Mouse (Mus musculus): ENCODE measurements at regions not wholly inside any gene's neighbourhood (a gene's known extent, or its start where the extent isn't known, plus 50 kb on each side); places are given as distances from the start of the nearest gene placed in this dataset.
"Not testable (repeated sequence)": the region's sequence is repeated elsewhere in the genome, so short reads cannot be mapped to it uniquely, and the experiment has no call there.

- H3K4me2 ChIP-seq (ENCODE audit: low read depth, low read length); H3K9me3 ChIP-seq (replicated peaks; ENCODE audit: control insufficient read depth, low read length); H3K36me3 ChIP-seq (ENCODE audit: control insufficient read depth, insufficient read depth, low read length); H3K4me3 ChIP-seq (replicated peaks; ENCODE audit: low read length); ATAC-seq (ENCODE audit: insufficient read depth, low FRiP score); H3K27me3 ChIP-seq (ENCODE audit: control insufficient read depth, insufficient read depth, low read length); H3K27ac ChIP-seq (ENCODE audit: low read length); H3K9ac ChIP-seq (ENCODE audit: low read length); H3K4me1 ChIP-seq (ENCODE audit: control insufficient read depth, insufficient read depth, low read length): not testable (repeated sequence)
- 86% methylated on average over 8 of the region's 8 CpGs for WGBS
These were observed 100.8 kb upstream of the Plcb4 start for GRCm38 (mm10) chr2:135558026-135558425.

- 42% methylated on average over 3 of the region's 3 CpGs for WGBS
These were observed 99.5 kb upstream of the Plcb4 start for GRCm38 (mm10) chr2:135559328-135559727.

GRCm38 (mm10) chr2:135559933-135560710, 98.7 kb upstream of the Plcb4 start:
- no peaks in the 10 kb centered on the region for H3K9me3 ChIP-seq (replicated peaks; ENCODE audit: control insufficient read depth, low read length)
- peak overlapping the region; percentile 14; the same call in 1 of the 2 replicates for H3K27ac ChIP-seq (ENCODE audit: low read length)
- 79% methylated on average over 9 of the region's 9 CpGs for WGBS
- H3K4me2 ChIP-seq (ENCODE audit: low read depth, low read length) = no peak overlapping the region
- no peaks in the 10 kb centered on the region for H3K36me3 ChIP-seq (ENCODE audit: control insufficient read depth, insufficient read depth, low read length)
- 0 out of 2 replicates have a peak, but pooled peaks cover 3% of the 10 kb centered on the region for H3K4me1 ChIP-seq (ENCODE audit: control insufficient read depth, insufficient read depth, low read length)
- H3K9ac ChIP-seq (ENCODE audit: low read length) = no peak overlapping the region
- ATAC-seq (ENCODE audit: insufficient read depth, low FRiP score) = no peak
- H3K4me3 ChIP-seq (replicated peaks; ENCODE audit: low read length) = no peak overlapping the region
- H3K27me3 ChIP-seq (ENCODE audit: control insufficient read depth, insufficient read depth, low read length) = no peaks in the 10 kb centered on the region

More at GRCm38 (mm10) chr2:135559328-135559727, 99.5 kb upstream of the Plcb4 start:
- Histone ChIP-seq H3K9ac (ENCODE audit: low read length) (no peak overlapping the region), H3K27ac (ENCODE audit: low read length) (no peak overlapping the region), H3K4me3 (replicated peaks; ENCODE audit: low read length) (no peak overlapping the region), H3K4me1 (ENCODE audit: control insufficient read depth, insufficient read depth, low read length) (0 out of 2 replicates have a peak, but pooled peaks cover 3% of the 10 kb centered on the region), H3K36me3 (ENCODE audit: control insufficient read depth, insufficient read depth, low read length) (no peaks in the 10 kb centered on the region), H3K4me2 (ENCODE audit: low read depth, low read length) (no peak overlapping the region), H3K27me3 (ENCODE audit: control insufficient read depth, insufficient read depth, low read length) (no peaks in the 10 kb centered on the region), H3K9me3 (replicated peaks; ENCODE audit: control insufficient read depth, low read length) (no peaks in the 10 kb centered on the region)
- ATAC-seq (ENCODE audit: insufficient read depth, low FRiP score) = 0 out of 2 replicates have a peak, but pooled peaks have one; percentile 25

GRCm38 (mm10) chr2:135560856-135561255, 98.0 kb upstream of the Plcb4 start:
- Histone ChIP-seq H3K4me2 (ENCODE audit: low read depth, low read length) (no peak overlapping the region), H3K4me3 (replicated peaks; ENCODE audit: low read length) (no peak overlapping the region), H3K27me3 (ENCODE audit: control insufficient read depth, insufficient read depth, low read length) (no peaks in the 10 kb centered on the region), H3K27ac (ENCODE audit: low read length) (no peak overlapping the region), H3K36me3 (ENCODE audit: control insufficient read depth, insufficient read depth, low read length) (no peaks in the 10 kb centered on the region), H3K9ac (ENCODE audit: low read length) (no peak overlapping the region), H3K9me3 (replicated peaks; ENCODE audit: control insufficient read depth, low read length) (no peaks in the 10 kb centered on the region), H3K4me1 (ENCODE audit: control insufficient read depth, insufficient read depth, low read length) (0 out of 2 replicates have a peak, but pooled peaks cover 3% of the 10 kb centered on the region)
- 68% methylated on average over 1 of the region's 1 CpGs for WGBS
- no peak for ATAC-seq (ENCODE audit: insufficient read depth, low FRiP score)

- Histone ChIP-seq H3K27ac (ENCODE audit: low read length) (no peak overlapping the region), H3K9me3 (replicated peaks; ENCODE audit: control insufficient read depth, low read length) (no peaks in the 10 kb centered on the region), H3K4me2 (ENCODE audit: low read depth, low read length) (no peak overlapping the region), H3K4me3 (replicated peaks; ENCODE audit: low read length) (no peak overlapping the region), H3K27me3 (ENCODE audit: control insufficient read depth, insufficient read depth, low read length) (no peaks in the 10 kb centered on the region), H3K36me3 (ENCODE audit: control insufficient read depth, insufficient read depth, low read length) (no peaks in the 10 kb centered on the region), H3K9ac (ENCODE audit: low read length) (no peak overlapping the region), H3K4me1 (ENCODE audit: control insufficient read depth, insufficient read depth, low read length) (0 out of 2 replicates have a peak, but pooled peaks cover 3% of the 10 kb centered on the region)
- 57% methylated on average over 7 of the region's 7 CpGs for WGBS
- ATAC-seq (ENCODE audit: insufficient read depth, low FRiP score) = no peak
These were observed 97.1 kb upstream of the Plcb4 start for GRCm38 (mm10) chr2:135561716-135562115.

GRCm38 (mm10) chr2:135562140-135562890, 96.5 kb upstream of the Plcb4 start:
- Histone ChIP-seq H3K9me3 (replicated peaks; ENCODE audit: control insufficient read depth, low read length) (no peaks in the 10 kb centered on the region), H3K36me3 (ENCODE audit: control insufficient read depth, insufficient read depth, low read length) (no peaks in the 10 kb centered on the region), H3K27ac (ENCODE audit: low read length) (no peak overlapping the region), H3K4me1 (ENCODE audit: control insufficient read depth, insufficient read depth, low read length) (0 out of 2 replicates have a peak, but pooled peaks cover 3% of the 10 kb centered on the region), H3K27me3 (ENCODE audit: control insufficient read depth, insufficient read depth, low read length) (no peaks in the 10 kb centered on the region), H3K9ac (ENCODE audit: low read length) (no peak overlapping the region), H3K4me2 (ENCODE audit: low read depth, low read length) (no peak overlapping the region), H3K4me3 (replicated peaks; ENCODE audit: low read length) (no peak overlapping the region)
- peak; percentile 66; the same call in 1 of the 2 replicates for ATAC-seq (ENCODE audit: insufficient read depth, low FRiP score)
- WGBS = 41% methylated on average over 10 of the region's 10 CpGs

- no peak for ATAC-seq (ENCODE audit: insufficient read depth, low FRiP score)
- Histone ChIP-seq H3K4me3 (replicated peaks; ENCODE audit: low read length) (no peak overlapping the region), H3K9me3 (replicated peaks; ENCODE audit: control insufficient read depth, low read length) (no peaks in the 10 kb centered on the region), H3K36me3 (ENCODE audit: control insufficient read depth, insufficient read depth, low read length) (no peaks in the 10 kb centered on the region), H3K27ac (ENCODE audit: low read length) (no peak overlapping the region), H3K4me2 (ENCODE audit: low read depth, low read length) (no peak overlapping the region), H3K4me1 (ENCODE audit: control insufficient read depth, insufficient read depth, low read length) (0 out of 2 replicates have a peak, but pooled peaks cover 3% of the 10 kb centered on the region), H3K9ac (ENCODE audit: low read length) (no peak overlapping the region), H3K27me3 (ENCODE audit: control insufficient read depth, insufficient read depth, low read length) (no peaks in the 10 kb centered on the region)
- WGBS = 68% methylated on average over 4 of the region's 4 CpGs
These were observed 94.6 kb upstream of the Plcb4 start for GRCm38 (mm10) chr2:135564231-135564630.

GRCm38 (mm10) chr2:135568350-135568749, 90.5 kb upstream of the Plcb4 start:
- no peak overlapping the region for H3K4me3 ChIP-seq (replicated peaks; ENCODE audit: low read length)
- no peaks in the 10 kb centered on the region for H3K36me3 ChIP-seq (ENCODE audit: control insufficient read depth, insufficient read depth, low read length)
- no peak for ATAC-seq (ENCODE audit: insufficient read depth, low FRiP score)
- WGBS = 85% methylated on average over 2 of the region's 2 CpGs
- no peaks in the 10 kb centered on the region for H3K9me3 ChIP-seq (replicated peaks; ENCODE audit: control insufficient read depth, low read length)
- H3K27ac ChIP-seq (ENCODE audit: low read length) = no peak overlapping the region
- H3K4me1 ChIP-seq (ENCODE audit: control insufficient read depth, insufficient read depth, low read length) = no peaks in the 10 kb centered on the region
- H3K4me2 ChIP-seq (ENCODE audit: low read depth, low read length) = no peak overlapping the region
- H3K9ac ChIP-seq (ENCODE audit: low read length) = no peak overlapping the region
- no peaks in the 10 kb centered on the region for H3K27me3 ChIP-seq (ENCODE audit: control insufficient read depth, insufficient read depth, low read length)

- no peaks in the 10 kb centered on the region for H3K36me3 ChIP-seq (ENCODE audit: control insufficient read depth, insufficient read depth, low read length)
- no peak overlapping the region for H3K4me3 ChIP-seq (replicated peaks; ENCODE audit: low read length)
- no peaks in the 10 kb centered on the region for H3K27me3 ChIP-seq (ENCODE audit: control insufficient read depth, insufficient read depth, low read length)
- 69% methylated on average over 5 of the region's 5 CpGs for WGBS
- ATAC-seq (ENCODE audit: insufficient read depth, low FRiP score) = peak; percentile 50; the same call in 1 of the 2 replicates
- H3K4me2 ChIP-seq (ENCODE audit: low read depth, low read length) = no peak overlapping the region
- no peak overlapping the region; the same call in 1 of the 2 replicates for H3K27ac ChIP-seq (ENCODE audit: low read length)
- no peak overlapping the region for H3K9ac ChIP-seq (ENCODE audit: low read length)
- H3K4me1 ChIP-seq (ENCODE audit: control insufficient read depth, insufficient read depth, low read length) = no peaks in the 10 kb centered on the region
- no peaks in the 10 kb centered on the region for H3K9me3 ChIP-seq (replicated peaks; ENCODE audit: control insufficient read depth, low read length)
These were observed 87.2 kb upstream of the Plcb4 start for GRCm38 (mm10) chr2:135571599-135571998.

Measured in stomach, embryonic 16.5 days (tissue).